Mouse (Mus musculus) megakaryocyte-erythroid progenitor cell, adult 5 weeks (primary cell): ENCODE measurements around the gene Spock2. TPM values are rescaled to one million over a fixed set of nuclear protein-coding genes. Genes with fewer than 3 reads are reported as not detected.

Experiments
- polyA plus RNA-seq: library from polyadenylated mRNA; stranded (reverse); fragments of >175 nt; gene quantifications from 2 replicates; pipeline ENCODE4 v1.2.3, GENCODE M21; 2012

Spock2 gene
- 0.74 and 0.79 TPM in 2 replicates for polyA plus RNA-seq

GRCm38 (mm10) chr10:60106146-60106530 is at the start of gene Spock2:
Gene Spock2 (plus strand): TSS chr10:60106219.

Other genes starting within 250 kb of the Spock2 start
- gene Dnajb12, start 226.7 kb upstream of the Spock2 start, polyA plus RNA-seq, result 67.5 and 82.4 TPM in 2 replicates
- gene Ddit4, start 154.4 kb upstream of the Spock2 start, polyA plus RNA-seq, result 25.8 and 37.2 TPM in 2 replicates
- gene Ascc1, start 103.4 kb upstream of the Spock2 start, polyA plus RNA-seq, result 47.5 and 60.0 TPM in 2 replicates
- gene Anapc16, start 103.1 kb upstream of the Spock2 start, polyA plus RNA-seq, result 72.1 and 72.4 TPM in 2 replicates
- 0.78 and 2.7 TPM in 2 replicates for gene Chst3, start 113.0 kb downstream of the Spock2 start, polyA plus RNA-seq
- gene Psap, start 171.4 kb downstream of the Spock2 start, polyA plus RNA-seq, result 235 and 311 TPM in 2 replicates
- gene Vsir, start 240.6 kb downstream of the Spock2 start, polyA plus RNA-seq, result 122 and 236 TPM in 2 replicates